Mouse (Mus musculus) MEL (cell line): ENCODE measurements at regions not wholly inside any gene's neighbourhood (a gene's known extent, or its start where the extent isn't known, plus 50 kb on each side); places are given as distances from the start of the nearest gene placed in this dataset.

ENCODE experiments used
- DNase-seq: peaks from one replicate; pipeline ENCODE4 v3.0.0; 2011; ENCODE audit warnings: low read depth, low spot score
- H3K27ac ChIP-seq: 2 replicates; pipeline ENCODE4 v1.5.1; 2012; ENCODE audit warnings: low read depth, mild to moderate bottlenecking, control low read depth, low read length, moderate library complexity; ENCODE audit not compliant: control insufficient read depth
- H3K27me3 ChIP-seq, 2 experiments: fragments of 150-350 bp in 1 of 2; sonication (generic) in 1 of 2; 2 replicates each; pipeline ENCODE4 v1.6.1; 2012; ENCODE audit warnings: low read length in 2 of 2, mild to moderate bottlenecking in 2 of 2, improper control_type of control experiment in 1 of 2, moderate library complexity in 1 of 2; ENCODE audit not compliant: insufficient read depth in 2 of 2, control insufficient read depth in 1 of 2
- H3K36me3 ChIP-seq, 2 experiments: 2 replicates each; pipeline ENCODE4 v1.6.1; 2012 to 2014; ENCODE audit warnings: low read length in 2 of 2, improper control_type of control experiment in 1 of 2, inconsistent platforms in 1 of 2, mild to moderate bottlenecking in 1 of 2; ENCODE audit not compliant: insufficient read depth in 2 of 2, control insufficient read depth in 1 of 2
- H3K4me1 ChIP-seq, 2 experiments: fragments of 150-350 bp in 1 of 2; sonication (generic) in 1 of 2; 2 replicates each; pipeline ENCODE4 v1.6.1; 2012; ENCODE audit warnings: low read length in 2 of 2, improper control_type of control experiment in 1 of 2, mild to moderate bottlenecking in 1 of 2; ENCODE audit not compliant: insufficient read depth in 2 of 2, control insufficient read depth in 1 of 2
- H3K4me3 ChIP-seq, 2 experiments: fragments of 150-350 bp in 1 of 2; sonication (generic) in 1 of 2; 2 replicates each; pipeline ENCODE4 v1.5.1; 2012; ENCODE audit warnings: low read depth in 2 of 2, low read length in 2 of 2, mild to moderate bottlenecking in 2 of 2, moderate library complexity in 2 of 2, control low read depth in 1 of 2, improper control_type of control experiment in 1 of 2; ENCODE audit not compliant: control insufficient read depth in 1 of 2, insufficient read depth in 1 of 2
- H3K79me2 ChIP-seq: 2 replicates; pipeline ENCODE4 v1.6.1; 2012; ENCODE audit warnings: mild to moderate bottlenecking, low read length, moderate library complexity; ENCODE audit not compliant: control insufficient read depth, poor library complexity, insufficient read depth
- H3K9ac ChIP-seq: 2 replicates; pipeline ENCODE4 v1.6.1; 2012; ENCODE audit warnings: low read depth, mild to moderate bottlenecking, control low read depth, low read length, moderate library complexity; ENCODE audit not compliant: control insufficient read depth, poor library complexity, severe bottlenecking
- H3K9me3 ChIP-seq: fragments of 150-350 bp; sonication (generic); replicated peaks from 2 replicates; pipeline ENCODE4 v1.6.1; 2012; ENCODE audit warnings: mild to moderate bottlenecking, low read length, improper control_type of control experiment, moderate library complexity; ENCODE audit not compliant: insufficient read depth
- E2F4 ChIP-seq: IDR thresholded peaks from 2 replicates; pipeline ENCODE4 v1.6.1; 2011; ENCODE audit warnings: low read depth, low read length, improper control_type of control experiment, borderline replicate concordance
- EP300 ChIP-seq, 2 experiments: IDR thresholded peaks; 2 replicates each; pipeline ENCODE4 v1.6.1; 2011; ENCODE audit warnings: improper control_type of control experiment in 2 of 2, low read length in 2 of 2, low read depth in 1 of 2, mild to moderate bottlenecking in 1 of 2
- ETS1 ChIP-seq: IDR thresholded peaks from 2 replicates; pipeline ENCODE4 v1.6.1; 2012; ENCODE audit warnings: low read depth, mild to moderate bottlenecking, inconsistent platforms, low read length, improper control_type of control experiment, moderate library complexity
- GATA1 ChIP-seq: IDR thresholded peaks from 2 replicates; pipeline ENCODE4 v1.6.1; 2011; ENCODE audit warnings: low read depth, low read length, improper control_type of control experiment
- HCFC1 ChIP-seq: IDR thresholded peaks from 2 replicates; pipeline ENCODE4 v1.6.1; 2012; ENCODE audit warnings: low read depth, mild to moderate bottlenecking, inconsistent platforms, low read length, improper control_type of control experiment, moderate library complexity
- KAT2A ChIP-seq: conservative IDR thresholded peaks from 2 replicates; pipeline ENCODE4 v1.6.1; 2012; ENCODE audit warnings: low read depth, low read length, improper control_type of control experiment, inconsistent platforms
- MAFK ChIP-seq: IDR thresholded peaks from 2 replicates; pipeline ENCODE4 v1.6.1; 2011; ENCODE audit warnings: low read depth, mild to moderate bottlenecking, low read length, improper control_type of control experiment, borderline replicate concordance
- MAX ChIP-seq: IDR thresholded peaks from 2 replicates; pipeline ENCODE4 v1.6.1; 2011; ENCODE audit warnings: low read length, improper control_type of control experiment
- MXI1 ChIP-seq: IDR thresholded peaks from 2 replicates; pipeline ENCODE4 v1.6.1; 2011; ENCODE audit warnings: mild to moderate bottlenecking, low read depth, low read length, improper control_type of control experiment
- MYB ChIP-seq: IDR thresholded peaks from 2 replicates; pipeline ENCODE4 v1.6.1; 2011; ENCODE audit warnings: mild to moderate bottlenecking, low read depth, low read length, improper control_type of control experiment
- NELFE ChIP-seq: IDR thresholded peaks from 2 replicates; pipeline ENCODE4 v1.6.1; 2011; ENCODE audit warnings: low read depth, low read length, improper control_type of control experiment
- NRF1 ChIP-seq: IDR thresholded peaks from 2 replicates; pipeline ENCODE4 v1.6.1; 2014; ENCODE audit warnings: low read depth, mild to moderate bottlenecking, inconsistent platforms, low read length, improper control_type of control experiment, moderate library complexity; ENCODE audit not compliant: poor library complexity, insufficient read depth, severe bottlenecking
- POLR2A ChIP-seq, 2 experiments: IDR thresholded peaks; 2 replicates each; pipeline ENCODE4 v1.6.1; 2011 to 2012; ENCODE audit warnings: low read length in 2 of 2, mild to moderate bottlenecking in 2 of 2, control low read depth in 1 of 2, improper control_type of control experiment in 1 of 2, low read depth in 1 of 2, moderate library complexity in 1 of 2; ENCODE audit not compliant: control insufficient read depth in 1 of 2, insufficient read depth in 1 of 2, poor library complexity in 1 of 2
- POLR2AphosphoS2 ChIP-seq: IDR thresholded peaks from 2 replicates; pipeline ENCODE4 v1.6.1; 2011; ENCODE audit warnings: low read length, improper control_type of control experiment
- POLR2AphosphoS5 ChIP-seq: IDR thresholded peaks from 2 replicates; pipeline ENCODE4 v1.6.1; 2012; ENCODE audit warnings: low read depth, borderline replicate concordance, mild to moderate bottlenecking, inconsistent platforms, low read length, moderate library complexity, mixed read lengths
- RAD21 ChIP-seq: IDR thresholded peaks from 2 replicates; pipeline ENCODE4 v1.6.1; 2011; ENCODE audit warnings: mild to moderate bottlenecking, low read depth, low read length, improper control_type of control experiment
- RCOR1 ChIP-seq: IDR thresholded peaks from 2 replicates; pipeline ENCODE4 v1.6.1; 2012; ENCODE audit warnings: low read depth, mild to moderate bottlenecking, inconsistent platforms, low read length, improper control_type of control experiment
- TAL1 ChIP-seq: IDR thresholded peaks from 2 replicates; pipeline ENCODE4 v1.6.1; 2012; ENCODE audit warnings: mild to moderate bottlenecking, inconsistent platforms, low read length, moderate library complexity, mixed read lengths
- TCF12 ChIP-seq: IDR thresholded peaks from 2 replicates; pipeline ENCODE4 v1.6.1; 2014; ENCODE audit warnings: low read depth, mild to moderate bottlenecking, inconsistent platforms, low read length, improper control_type of control experiment, moderate library complexity
- USF1 ChIP-seq: IDR thresholded peaks from 2 replicates; pipeline ENCODE4 v1.6.1; 2014; ENCODE audit warnings: low read depth, mild to moderate bottlenecking, inconsistent platforms, low read length, improper control_type of control experiment, moderate library complexity
- ZC3H11A ChIP-seq: IDR thresholded peaks from 2 replicates; pipeline ENCODE4 v1.6.1; 2012; ENCODE audit warnings: low read depth, mild to moderate bottlenecking, inconsistent platforms, low read length, improper control_type of control experiment
- ZKSCAN1 ChIP-seq: IDR thresholded peaks from 2 replicates; pipeline ENCODE4 v1.6.1; 2012; ENCODE audit warnings: low read depth, mild to moderate bottlenecking, inconsistent platforms, low read length, improper control_type of control experiment, moderate library complexity
- ZMIZ1 ChIP-seq: IDR thresholded peaks from 2 replicates; pipeline ENCODE4 v1.6.1; 2012; ENCODE audit warnings: low read depth, mild to moderate bottlenecking, inconsistent platforms, low read length, improper control_type of control experiment, moderate library complexity
- ZNF384 ChIP-seq: IDR thresholded peaks from 2 replicates; pipeline ENCODE4 v1.6.1; 2012; ENCODE audit warnings: low read depth, mild to moderate bottlenecking, inconsistent platforms, low read length, improper control_type of control experiment

- peaks cover 0 to 2% of the 10 kb centered on the region in 2 experiments; a peak in 1 of 4 replicates for H3K27me3 ChIP-seq
- H3K9me3 ChIP-seq: no peaks in the 10 kb centered on the region
- no peaks in the 10 kb centered on the region for H3K36me3 ChIP-seq
- no peak overlapping the region for H3K4me3 ChIP-seq
- TF ChIP-seq NRF1: no peak
- TF ChIP-seq MYB: no peak
- no peak for TF ChIP-seq RCOR1
- TF ChIP-seq USF1: no peak
- TF ChIP-seq ETS1: no peak
- no peak for TF ChIP-seq ZKSCAN1
- no peak for TF ChIP-seq TAL1
- no peak for TF ChIP-seq ZC3H11A
- TF ChIP-seq POLR2AphosphoS5: no peak
- TF ChIP-seq HCFC1: no peak
- TF ChIP-seq KAT2A: no peak
- no peak for TF ChIP-seq EP300 (IDR thresholded peaks at IDR 0.05; ENCODE audit: low read depth in 1 of 2, low read length in 2 of 2)
- TF ChIP-seq POLR2AphosphoS2: no peak
- no peak for TF ChIP-seq POLR2A (IDR thresholded peaks at IDR 0.05; ENCODE audit: control insufficient read depth in 1 of 2, insufficient read depth in 1 of 2, low read depth in 1 of 2, low read length in 2 of 2, poor library complexity in 1 of 2)
- no peak for TF ChIP-seq MXI1
- no peak for TF ChIP-seq MAFK
- no peak for TF ChIP-seq MAX
- TF ChIP-seq NELFE: no peak
- no peaks in the 10 kb centered on the region for H3K4me1 ChIP-seq
- DNase-seq: no peak
- no peak overlapping the region for H3K27ac ChIP-seq
- H3K79me2 ChIP-seq: no peaks in the 10 kb centered on the region
- H3K9ac ChIP-seq: no peak overlapping the region
Measured at GRCm38 (mm10) chr3:66535786-66536529, 239.3 kb upstream of the Veph1 start.

GRCm38 (mm10) chr3:66519925-66520324, 223.3 kb upstream of the Veph1 start:
- TF ChIP-seq EP300 (IDR thresholded peaks at IDR 0.05; ENCODE audit: low read depth in 1 of 2, low read length in 2 of 2) (peak; percentile 6 to 32; a peak in 1 of 4 replicates), ZNF384 (no peak), E2F4 (no peak), ZMIZ1 (no peak), TAL1 (peak; percentile 34), TCF12 (peak; percentile 32; the same call in 1 of the 2 replicates), GATA1 (0 out of 2 replicates have a peak, but pooled peaks have one; percentile 23), MAFK (no peak), RAD21 (no peak)
- H3K9me3 ChIP-seq: no peaks in the 10 kb centered on the region
- H3K4me3 ChIP-seq: no peak overlapping the region
- no peak overlapping the region for H3K9ac ChIP-seq
- peak; percentile 42 for DNase-seq
- no peaks in the 10 kb centered on the region for H3K79me2 ChIP-seq
- H3K4me1 ChIP-seq: peaks cover 14 to 16% of the 10 kb centered on the region in 2 experiments
- H3K27me3 ChIP-seq: no peaks in the 10 kb centered on the region
- no peak overlapping the region for H3K27ac ChIP-seq
- peaks cover 0 to 14% of the 10 kb centered on the region in 2 experiments; a peak in 2 of 4 replicates for H3K36me3 ChIP-seq
